ENCODE assay signal across 9 mouse cellular contexts in the genomic region with DNA sequence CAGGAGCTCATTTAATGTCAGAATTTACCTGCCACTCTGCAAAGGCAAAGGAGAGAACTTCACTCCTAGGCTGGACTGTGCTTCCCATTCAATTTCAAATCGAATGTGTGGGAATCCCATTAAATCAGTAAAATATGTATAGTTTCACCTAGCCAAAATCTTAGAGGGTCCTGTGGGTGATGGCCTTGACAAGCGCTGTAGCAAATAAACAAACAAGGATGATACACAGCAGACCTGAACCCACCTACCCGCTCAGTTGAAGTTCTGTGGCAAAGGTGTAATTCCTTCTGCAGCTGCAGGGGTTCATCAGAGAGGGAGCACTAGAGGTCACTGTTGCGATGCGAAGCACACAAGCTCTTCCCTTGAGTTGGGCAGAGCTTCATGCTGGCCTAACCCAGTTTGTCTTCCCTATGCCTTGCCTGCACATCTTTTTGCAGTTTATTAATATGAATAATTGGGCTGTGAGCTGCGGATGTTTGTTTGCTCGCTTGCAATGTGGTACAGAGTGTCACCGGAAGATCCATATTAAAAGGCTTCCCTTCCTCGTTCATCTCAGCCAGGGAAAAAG. TPM values are rescaled to one million over a fixed set of nuclear protein-coding genes. Genes with fewer than 3 reads are reported as not detected.
DNase-seq lines count a peak whose midpoint lies in the region; ATAC-seq and TF ChIP-seq lines count a peak whose summit lies in the region.
"Had no signal": no experiment of that assay in that cellular context is flagged by ENCODE, and none has a peak within 500 bp of the region (broad histone marks: within the 10 kb centered on the region; RNA-seq: fewer than 3 reads in every experiment).

No protein-coding gene starts in this region.

- peak; percentile 77 for TF ChIP-seq CTCF in lung, embryonic 14.5 days (IDR thresholded peaks at IDR 0.05; ENCODE audit: low read depth)
- peak; percentile 84 for TF ChIP-seq CTCF in stomach, postnatal 0 days (IDR thresholded peaks at IDR 0.05; ENCODE audit: low read depth)

- H3K9me3 ChIP-seq in lung, embryonic 14.5 days (ENCODE audit: low read depth, low read length), result no peaks in the 10 kb centered on the region
- H3K9me3 ChIP-seq in midbrain, embryonic 14.5 days (ENCODE audit: control insufficient read depth, low read length), result no peaks in the 10 kb centered on the region
- no peaks in the 10 kb centered on the region for H3K9me3 ChIP-seq in stomach, postnatal 0 days (ENCODE audit: control insufficient read depth, low read length)
- H3K9me3 ChIP-seq: limb, embryonic 12.5 days had no signal

- no peak for TF ChIP-seq EP300 in stomach, postnatal 0 days (optimal IDR thresholded peaks at IDR 0.05)

- no peak overlapping the region for H3K9ac ChIP-seq in lung, embryonic 14.5 days
- H3K9ac ChIP-seq in midbrain, embryonic 14.5 days (replicated peaks; ENCODE audit: low read length), result no peak overlapping the region; the same call in 1 of the 2 replicates
- H3K9ac ChIP-seq in stomach, postnatal 0 days (ENCODE audit: low read length), result no peak overlapping the region
- H3K9ac ChIP-seq: limb, embryonic 12.5 days had no signal

- WGBS in lung, embryonic 14.5 days, result 12% methylated on average over 9 of the region's 9 CpGs
- 13% methylated on average over 9 of the region's 9 CpGs for WGBS in midbrain, embryonic 14.5 days
- 16% methylated on average over 9 of the region's 9 CpGs for WGBS in stomach, postnatal 0 days

- peak; percentile 78 for DNase-seq in lung, embryonic 14.5 days
- no peak for DNase-seq in lung, postnatal 14 days
- peak; percentile 86 for DNase-seq in cerebellum, adult 9-10 months
- DNase-seq in frontal cortex, postnatal 10 days (ENCODE audit: low spot score in 2 of 2), result peak; percentile 34 to 54
- DNase-seq in layer of hippocampus, adult 11-12 months (ENCODE audit: low spot score), result peak; percentile 57
- DNase-seq in midbrain, embryonic 14.5 days, result peak; percentile 89
- DNase-seq in stomach, postnatal 0 days (ENCODE audit: low spot score), result peak; percentile 21

- H3K27ac ChIP-seq in lung, embryonic 14.5 days (ENCODE audit: low read depth), result no peak overlapping the region
- no peak overlapping the region for H3K27ac ChIP-seq in midbrain, embryonic 14.5 days (replicated peaks; ENCODE audit: low read depth, low read length)
- H3K27ac ChIP-seq in stomach, postnatal 0 days (replicated peaks), result no peak overlapping the region
- H3K27ac ChIP-seq: limb, embryonic 12.5 days had no signal

- no peaks in the 10 kb centered on the region for H3K4me1 ChIP-seq in lung, embryonic 14.5 days (ENCODE audit: insufficient read depth)
- peaks cover 11% of the 10 kb centered on the region for H3K4me1 ChIP-seq in midbrain, embryonic 14.5 days (ENCODE audit: control insufficient read depth, insufficient read depth, low read length)
- no peaks in the 10 kb centered on the region for H3K4me1 ChIP-seq in stomach, postnatal 0 days (replicated peaks; ENCODE audit: control insufficient read depth, insufficient read depth)

- peaks cover 19% of the 10 kb centered on the region for H3K27me3 ChIP-seq in lung, embryonic 14.5 days (ENCODE audit: insufficient read depth, low read length)
- H3K27me3 ChIP-seq in midbrain, embryonic 14.5 days (ENCODE audit: control insufficient read depth, insufficient read depth, low read length), result 0 out of 2 replicates have a peak, but pooled peaks cover 3% of the 10 kb centered on the region
- peaks cover 2% of the 10 kb centered on the region; the same call in 1 of the 2 replicates for H3K27me3 ChIP-seq in stomach, postnatal 0 days (ENCODE audit: control insufficient read depth, insufficient read depth, low read length)

- no peak overlapping the region for H3K4me3 ChIP-seq in lung, embryonic 14.5 days (ENCODE audit: low read depth, low read length)
- H3K4me3 ChIP-seq in midbrain, embryonic 14.5 days (replicated peaks; ENCODE audit: low read depth, low read length), result peak overlapping the region; percentile 42
- no peak overlapping the region for H3K4me3 ChIP-seq in stomach, postnatal 0 days (ENCODE audit: low read depth, low read length)
- H3K4me3 ChIP-seq: limb, embryonic 12.5 days had no signal

- no peaks in the 10 kb centered on the region for H3K36me3 ChIP-seq in lung, embryonic 14.5 days (ENCODE audit: insufficient read depth)
- H3K36me3 ChIP-seq in midbrain, embryonic 14.5 days (ENCODE audit: control insufficient read depth, insufficient read depth, low read length), result no peaks in the 10 kb centered on the region
- no peaks in the 10 kb centered on the region for H3K36me3 ChIP-seq in stomach, postnatal 0 days (ENCODE audit: control insufficient read depth, insufficient read depth, low read length)
- H3K36me3 ChIP-seq: limb, embryonic 12.5 days had no signal

- no peak overlapping the region for H3K4me2 ChIP-seq in lung, embryonic 14.5 days
- H3K4me2 ChIP-seq in midbrain, embryonic 14.5 days (ENCODE audit: low read length), result peak overlapping the region; percentile 64
- no peak overlapping the region for H3K4me2 ChIP-seq in stomach, postnatal 0 days (replicated peaks; ENCODE audit: low read depth)
- H3K4me2 ChIP-seq: limb, embryonic 12.5 days had no signal

- ATAC-seq in lung, embryonic 14.5 days (ENCODE audit: insufficient read depth), result peak; percentile 58; the same call in 1 of the 2 replicates
- peak; percentile 48; the same call in 1 of the 2 replicates for ATAC-seq in midbrain, embryonic 14.5 days (ENCODE audit: low FRiP score, low TSS enrichment)
- peak; percentile 47; the same call in 1 of the 2 replicates for ATAC-seq in stomach, postnatal 0 days (ENCODE audit: low FRiP score, low TSS enrichment)
- ATAC-seq in megakaryocyte-erythroid progenitor cell, adult 5-6 weeks (replicated peaks; ENCODE audit: low FRiP score, low TSS enrichment, poor library complexity, severe bottlenecking), result no peak

RNA-seq across cellular contexts. Expression of a gene that starts 1.6 kb away (rescaled TPM):
- polyA plus RNA-seq in lung, embryonic 14.5 days (2014; fragmentation: Nextera tagmentation; extraction: Ambion mirVana), result 0.12 TPM in 1 of 2 replicates, not detected in the other
- 16.4 and 19.0 TPM in 2 replicates for polyA plus RNA-seq in midbrain, embryonic 14.5 days (2014; fragmentation: Nextera tagmentation; extraction: Ambion mirVana)
- 0.21 and 0.23 TPM in 2 replicates for polyA plus RNA-seq in stomach, postnatal 0 days (2015; fragmentation: Nextera tagmentation; extraction: Ambion mirVana)
- total RNA-seq in megakaryocyte-erythroid progenitor cell, adult 5-6 weeks (2014; fragmentation: Nextera tagmentation), result not detected in 2 replicates
- total RNA-seq in megakaryocyte-erythroid progenitor cell, adult 5-6 weeks (2017), result not detected in 2 replicates

Comparison
In these comparisons a context has a peak if more than half of its experiments do, and no peak if none do; other contexts are left out.
1. RNA of a gene that starts 1.6 kb away (polyA plus RNA-seq): 16.4 to 19.0 TPM in midbrain, embryonic 14.5 days; 0.21 to 0.23 TPM in stomach, postnatal 0 days and 0.12 TPM in lung, embryonic 14.5 days; every median in the first group is over 10 times any median in the second.